Mouse (Mus musculus) bone marrow macrophage, adult 2 months (primary cell): ENCODE results near the gene Epn1.

Experiments
- CTCF ChIP-seq: IDR thresholded peaks from 2 replicates; pipeline ENCODE4 v1.5.1; 2012; ENCODE audit warnings: low read depth, mild to moderate bottlenecking, low read length, moderate library complexity
- POLR2A ChIP-seq: IDR thresholded peaks from 2 replicates; pipeline ENCODE4 v1.6.1; 2012; ENCODE audit warnings: mild to moderate bottlenecking, low read depth, low read length, borderline replicate concordance

GRCm38 (mm10) chr7:5112701-5113100 lies 32.7 kb downstream of the Epn1 start:
- TF ChIP-seq POLR2A (no peak), CTCF (no peak)
